10 mouse cellular contexts compared by ENCODE assay signal in the genomic region with DNA sequence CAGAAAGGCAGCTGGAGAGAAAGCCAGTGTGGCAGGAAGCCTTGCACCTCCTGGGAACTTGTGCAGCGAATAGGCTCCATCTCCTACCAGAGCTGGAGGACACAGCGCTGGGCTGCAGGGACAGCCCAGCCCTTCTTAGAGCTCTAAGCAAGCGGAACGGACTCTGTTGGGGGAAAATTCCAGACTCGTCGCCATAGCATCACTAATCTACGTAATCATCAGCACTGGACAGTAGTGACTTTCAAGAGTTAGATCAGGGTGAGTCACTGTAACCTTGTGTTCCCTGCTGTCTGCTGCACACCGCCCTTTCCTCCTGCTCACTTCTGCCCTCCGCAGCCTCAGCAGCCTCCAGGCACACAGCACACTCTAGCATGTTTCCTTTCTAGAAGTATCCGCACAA.
DNase-seq lines count a peak whose midpoint lies in the region; ATAC-seq and TF ChIP-seq lines count a peak whose summit lies in the region.
"Had no signal": no experiment of that assay in that cellular context is flagged by ENCODE, and none has a peak within 500 bp of the region (broad histone marks: within the 10 kb centered on the region; RNA-seq: fewer than 3 reads in every experiment).

No protein-coding gene starts in this region.

- no peak for TF ChIP-seq POLR2A in cerebellum, adult 2 months (IDR thresholded peaks at IDR 0.05; ENCODE audit: borderline replicate concordance, insufficient read depth, low read length)

- WGBS in lung, postnatal 0 days: 80% methylated on average over 10 of the region's 10 CpGs
- WGBS in hindbrain, embryonic 16.5 days: 35% methylated on average over 10 of the region's 10 CpGs
- WGBS in cerebellum, adult 2 months: 68% methylated on average over 10 of the region's 10 CpGs

- TF ChIP-seq CTCF in lung, postnatal 0 days (IDR thresholded peaks at IDR 0.05): no peak
- no peak for TF ChIP-seq CTCF in cerebellum, adult 2 months (IDR thresholded peaks at IDR 0.05; ENCODE audit: borderline replicate concordance, insufficient read depth, low read depth, low read length)

- TF ChIP-seq EP300 in lung, postnatal 0 days (IDR thresholded peaks at IDR 0.05): no peak

- H3K4me1 ChIP-seq in lung, postnatal 0 days (ENCODE audit: insufficient read depth, low read depth, low read length): no peaks in the 10 kb centered on the region
- H3K4me1 ChIP-seq in hindbrain, embryonic 16.5 days (ENCODE audit: control insufficient read depth, insufficient read depth, low read depth, low read length): peaks cover 10% of the 10 kb centered on the region
- H3K4me1 ChIP-seq in cerebellum, adult 2 months (ENCODE audit: control insufficient read depth, insufficient read depth, low read length): no peaks in the 10 kb centered on the region; the same call in 1 of the 2 replicates
- H3K4me1 ChIP-seq: liver, embryonic 12.5 days had no signal

- no peak overlapping the region for H3K9ac ChIP-seq in lung, postnatal 0 days (replicated peaks; ENCODE audit: low read depth)
- no peak overlapping the region for H3K9ac ChIP-seq in hindbrain, embryonic 16.5 days (ENCODE audit: low read depth, low read length)
- H3K9ac ChIP-seq: liver, embryonic 12.5 days had no signal

- no peak overlapping the region for H3K27ac ChIP-seq in lung, postnatal 0 days (ENCODE audit: low read length)
- no peak overlapping the region; the same call in 1 of the 2 replicates for H3K27ac ChIP-seq in hindbrain, embryonic 16.5 days (ENCODE audit: low read depth, low read length)
- no peak overlapping the region for H3K27ac ChIP-seq in cerebellum, adult 2 months (ENCODE audit: insufficient read depth, low read length)
- H3K27ac ChIP-seq: liver, embryonic 12.5 days had no signal

- peak; percentile 43; the same call in 1 of the 2 replicates for ATAC-seq in lung, postnatal 0 days
- ATAC-seq in hindbrain, embryonic 16.5 days: peak; percentile 24
- ATAC-seq: liver, embryonic 12.5 days had no signal

- peaks cover 3% of the 10 kb centered on the region; the same call in 1 of the 2 replicates for H3K36me3 ChIP-seq in lung, postnatal 0 days (ENCODE audit: insufficient read depth, low read length)
- H3K36me3 ChIP-seq in hindbrain, embryonic 16.5 days (ENCODE audit: control insufficient read depth, insufficient read depth, low read length): peaks cover 7% of the 10 kb centered on the region
- H3K36me3 ChIP-seq: G1E had no signal

- no peak overlapping the region for H3K4me3 ChIP-seq in lung, postnatal 0 days (ENCODE audit: low read depth, low read length)
- no peak overlapping the region for H3K4me3 ChIP-seq in hindbrain, embryonic 16.5 days (ENCODE audit: low read length)
- H3K4me3 ChIP-seq in cerebellum, adult 2 months (replicated peaks; ENCODE audit: insufficient read depth, low read depth, low read length): no peak overlapping the region
- H3K4me3 ChIP-seq: liver, embryonic 12.5 days had no signal

- H3K27me3 ChIP-seq in lung, postnatal 0 days (replicated peaks; ENCODE audit: insufficient read depth, low read length): no peaks in the 10 kb centered on the region
- H3K27me3 ChIP-seq in hindbrain, embryonic 16.5 days (replicated peaks; ENCODE audit: control insufficient read depth, insufficient read depth, low read length): no peaks in the 10 kb centered on the region
- H3K27me3 ChIP-seq in cerebellum, adult 2 months (ENCODE audit: control insufficient read depth, insufficient read depth, low read length): no peaks in the 10 kb centered on the region
- H3K27me3 ChIP-seq: liver, embryonic 12.5 days had no signal

- peak; percentile 40 for DNase-seq in lung, postnatal 0 days (ENCODE audit: low spot score)
- no peak for DNase-seq in lung, postnatal 14 days
- peak; percentile 76 for DNase-seq in adrenal gland, postnatal 14 days
- no peak for DNase-seq in left cerebral cortex, adult 11 months (ENCODE audit: low spot score)
- DNase-seq in right cerebral cortex, postnatal 4 days: no peak
- DNase-seq in cerebellum, adult 2 months: no peak
- DNase-seq: thymus, postnatal 25 days had no signal

- H3K9me3 ChIP-seq in lung, postnatal 0 days (ENCODE audit: low read length): no peaks in the 10 kb centered on the region
- no peaks in the 10 kb centered on the region for H3K9me3 ChIP-seq in hindbrain, embryonic 16.5 days (ENCODE audit: control insufficient read depth, low read length)
- H3K9me3 ChIP-seq: liver, embryonic 12.5 days had no signal

- H3K4me2 ChIP-seq in lung, postnatal 0 days (replicated peaks; ENCODE audit: low read depth, low read length): no peak overlapping the region
- H3K4me2 ChIP-seq in hindbrain, embryonic 16.5 days (ENCODE audit: low read length): no peak overlapping the region
- H3K4me2 ChIP-seq: liver, embryonic 12.5 days had no signal

Comparison
In these comparisons a context has a peak if more than half of its experiments do, and no peak if none do; other contexts are left out.
1. DNase-seq: peak in lung, postnatal 0 days (single experiment) and adrenal gland, postnatal 14 days (single experiment); none in lung, postnatal 14 days (single experiment), left cerebral cortex, adult 11 months (single experiment), right cerebral cortex, postnatal 4 days (single experiment) and cerebellum, adult 2 months (0 of 2).